Mouse (Mus musculus): ENCODE measurements at regions not wholly inside any gene's neighbourhood (a gene's known extent, or its start where the extent isn't known, plus 50 kb on each side); places are given as distances from the start of the nearest gene placed in this dataset.

GRCm38 (mm10) chr5:149909108-149909739, 109.3 kb upstream of the Rxfp2 start:
- DNase-seq: peak; percentile 20

GRCm38 (mm10) chr5:149909971-149910370, 108.5 kb upstream of the Rxfp2 start:
- DNase-seq: no peak

- no peak for DNase-seq
Measured at GRCm38 (mm10) chr5:149911968-149912367, 106.5 kb upstream of the Rxfp2 start.

GRCm38 (mm10) chr5:149915761-149916160, 102.7 kb upstream of the Rxfp2 start:
- no peak for DNase-seq

GRCm38 (mm10) chr5:149917374-149917773, 101.1 kb upstream of the Rxfp2 start:
- DNase-seq: no peak

GRCm38 (mm10) chr5:149919097-149919496, 99.4 kb upstream of the Rxfp2 start:
- DNase-seq: peak; percentile 57

GRCm38 (mm10) chr5:149920326-149920725, 98.1 kb upstream of the Rxfp2 start:
- DNase-seq: no peak

- no peak for DNase-seq
Measured at GRCm38 (mm10) chr5:149924501-149924900, 94.0 kb upstream of the Rxfp2 start.

- no peak for DNase-seq
Measured at GRCm38 (mm10) chr5:149926786-149927185, 91.7 kb upstream of the Rxfp2 start.

GRCm38 (mm10) chr5:149931574-149932161, 86.8 kb upstream of the Rxfp2 start:
- DNase-seq: no peak

GRCm38 (mm10) chr5:149932220-149932619, 86.3 kb upstream of the Rxfp2 start:
- no peak for DNase-seq

GRCm38 (mm10) chr5:149945651-149946050, 72.8 kb upstream of the Rxfp2 start:
- DNase-seq: no peak

GRCm38 (mm10) chr5:149947491-149947890, 71.0 kb upstream of the Rxfp2 start:
- peak; percentile 42 for DNase-seq

GRCm38 (mm10) chr5:149956931-149957330, 61.5 kb upstream of the Rxfp2 start:
- DNase-seq: no peak

GRCm38 (mm10) chr5:149961178-149961577, 57.3 kb upstream of the Rxfp2 start:
- peak; percentile 17 for DNase-seq

GRCm38 (mm10) chr5:149964748-149965147, 53.7 kb upstream of the Rxfp2 start:
- peak; percentile 17 for DNase-seq
